Mouse (Mus musculus) adrenal gland, adult 8-10 months (tissue): ENCODE measurements at regions not wholly inside any gene's neighbourhood (a gene's known extent, or its start where the extent isn't known, plus 50 kb on each side); places are given as distances from the start of the nearest gene placed in this dataset.

Source experiments
- DNase-seq: peaks from one replicate; pipeline ENCODE4 v3.0.0; 2022

- DNase-seq, result no peak
Measured at GRCm38 (mm10) chr1:71996828-71997227, 215.3 kb downstream of the Mreg start.

- no peak for DNase-seq
Measured at GRCm38 (mm10) chr1:71996234-71996619, 215.9 kb downstream of the Mreg start.

- no peak for DNase-seq
Measured at GRCm38 (mm10) chr1:71995573-71996233, 216.4 kb downstream of the Mreg start.

GRCm38 (mm10) chr1:71990936-71991335 lies 221.2 kb downstream of the Mreg start:
- DNase-seq, result no peak

- no peak for DNase-seq
Measured at GRCm38 (mm10) chr1:71988086-71988485, 224.0 kb downstream of the Mreg start.

- no peak for DNase-seq
Measured at GRCm38 (mm10) chr1:71986047-71986446, 226.1 kb downstream of the Mreg start.

GRCm38 (mm10) chr1:71983786-71984185 lies 228.3 kb downstream of the Mreg start:
- no peak for DNase-seq

GRCm38 (mm10) chr1:71982423-71983262 lies 229.5 kb downstream of the Mreg start:
- no peak for DNase-seq

- DNase-seq, result no peak
Measured at GRCm38 (mm10) chr1:71980624-71981023, 231.5 kb downstream of the Mreg start.

- no peak for DNase-seq
Measured at GRCm38 (mm10) chr1:71979261-71979660, 232.8 kb downstream of the Mreg start.

- DNase-seq, result no peak
Measured at GRCm38 (mm10) chr1:71977361-71977760, 234.7 kb downstream of the Mreg start.

- DNase-seq, result no peak
Measured at GRCm38 (mm10) chr1:71974715-71975114, 237.4 kb downstream of the Mreg start.

GRCm38 (mm10) chr1:71971943-71972342 lies 240.2 kb downstream of the Mreg start:
- no peak for DNase-seq

- no peak for DNase-seq
Measured at GRCm38 (mm10) chr1:71970771-71971170, 241.3 kb downstream of the Mreg start.

GRCm38 (mm10) chr1:71967574-71968104 lies 244.5 kb downstream of the Mreg start:
- DNase-seq, result no peak

- DNase-seq, result no peak
Measured at GRCm38 (mm10) chr1:71964450-71965126, 247.5 kb downstream of the Mreg start.

GRCm38 (mm10) chr1:71956940-71957339 lies 255.2 kb downstream of the Mreg start:
- DNase-seq, result no peak

- DNase-seq, result no peak
Measured at GRCm38 (mm10) chr1:71955331-71955730, 256.8 kb downstream of the Mreg start.

GRCm38 (mm10) chr1:71953292-71953691 lies 258.8 kb downstream of the Mreg start:
- DNase-seq, result no peak

GRCm38 (mm10) chr1:71949549-71949948 lies 262.6 kb downstream of the Mreg start:
- DNase-seq, result no peak

- DNase-seq, result no peak
Measured at GRCm38 (mm10) chr1:71948686-71949085, 263.4 kb downstream of the Mreg start.

- DNase-seq, result no peak
Measured at GRCm38 (mm10) chr1:71947506-71947905, 264.6 kb downstream of the Mreg start.

GRCm38 (mm10) chr1:71946911-71947310 lies 265.2 kb downstream of the Mreg start:
- no peak for DNase-seq
